Mouse (Mus musculus) layer of hippocampus, adult 18-20 months (tissue): Measurements from ENCODE around the gene Olfr10. TPM values are rescaled to one million over a fixed set of nuclear protein-coding genes. Genes with fewer than 3 reads are reported as not detected.
A peak's percentile ranks its signal among the peaks of the same experiment; 100 is the strongest.

Experiments used
- DNase-seq, 2 experiments: peaks; one replicate each; pipeline ENCODE4 v3.0.0; 2022; ENCODE audit warnings: low spot score in 2 of 2
- total RNA-seq, 2 experiments: library from RNA; stranded (reverse); gene quantifications; 2 replicates each; pipeline ENCODE4 v1.2.3; 2021

Olfr10 gene
- total RNA-seq, 2 experiments from 2014 or later: not detected

DNA sequence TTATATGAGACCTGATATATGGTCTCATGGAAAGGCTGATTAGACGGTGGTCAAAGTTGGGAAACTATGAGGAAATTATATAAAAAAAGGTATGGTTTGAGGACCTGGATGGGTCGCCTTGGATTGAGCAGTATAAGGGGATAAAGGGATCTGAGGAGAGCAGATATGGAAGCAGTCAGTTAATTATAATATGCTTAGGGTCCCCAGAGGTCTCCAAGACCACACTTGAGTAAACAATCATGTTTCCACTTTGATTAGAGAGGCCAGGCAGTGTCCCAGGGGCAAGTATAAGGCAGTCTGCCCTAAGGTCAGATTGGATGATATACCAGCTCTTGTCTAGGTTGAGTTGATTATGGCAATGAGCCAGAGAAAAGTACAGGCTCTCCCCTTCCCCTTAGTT is 17.9 kb downstream of the Olfr10 start, which contains the start of gene Olfr1391:
TSS of gene Olfr1391 (plus strand) at position 301 of the 400 bp plus-strand sequence.
- DNase-seq: no peak

DNA sequence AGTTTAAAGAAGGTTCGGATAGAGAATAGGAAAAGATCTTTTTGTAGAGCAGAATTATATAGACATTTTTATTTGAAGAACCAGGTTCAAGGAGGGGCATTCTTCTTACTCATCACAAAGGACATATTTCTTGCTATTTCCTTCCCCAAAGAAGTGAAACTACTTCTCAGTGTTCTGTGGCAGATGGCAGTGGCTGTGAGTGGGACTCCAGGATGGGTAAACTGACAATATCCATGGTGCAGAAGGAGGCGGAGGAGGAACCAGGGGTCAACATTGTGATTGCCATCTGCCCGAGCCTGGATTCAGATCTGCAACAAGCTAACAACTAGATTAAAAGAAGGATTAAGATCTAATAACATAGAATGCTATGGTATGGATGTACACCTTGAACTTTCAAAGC is 22.2 kb downstream of the Olfr10 start:
- DNase-seq: peak; percentile 8 to 17

DNA sequence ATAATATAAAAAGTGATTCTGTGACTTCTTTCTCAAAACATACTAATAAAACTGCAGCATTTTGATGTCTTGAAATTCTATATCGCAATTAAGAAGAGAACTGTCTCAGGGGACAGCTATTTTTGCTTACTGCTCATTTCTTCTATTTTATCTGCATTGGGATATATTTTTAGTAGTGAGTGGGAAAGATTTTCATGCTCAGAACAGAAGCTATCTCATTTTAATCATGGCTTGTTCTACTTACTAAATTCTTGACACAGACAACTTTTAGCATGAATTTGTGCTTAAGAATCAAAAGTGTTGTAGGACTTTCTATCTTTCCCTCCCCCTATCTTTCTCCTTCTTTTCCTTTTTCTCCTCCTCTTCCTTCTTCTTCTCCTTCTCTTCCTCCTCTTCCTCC is 25.1 kb downstream of the Olfr10 start:
- no peak for DNase-seq

DNA sequence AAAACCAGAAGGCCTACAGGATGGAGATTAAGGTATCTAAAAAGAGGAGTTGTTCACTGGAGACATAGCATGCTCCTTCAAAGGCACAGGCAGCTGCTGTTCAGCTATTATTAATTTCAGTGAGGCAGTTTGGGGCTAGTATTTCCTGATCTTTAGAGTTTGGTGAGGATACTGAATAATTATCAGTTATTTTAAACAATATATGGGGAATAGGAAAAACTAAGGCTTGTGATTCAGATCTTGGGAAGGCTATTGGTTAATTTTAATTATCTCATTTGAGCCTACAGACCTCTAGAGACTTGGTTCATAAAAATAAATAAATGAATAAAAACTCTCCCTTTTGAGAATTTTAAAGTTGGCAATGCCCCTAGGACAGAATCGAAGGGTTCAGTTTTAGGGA is 30.3 kb downstream of the Olfr10 start, which contains the start of gene Olfr1390:
TSS of gene Olfr1390 (plus strand) at position 301 of the 400 bp plus-strand sequence.
- no peak for DNase-seq

DNA sequence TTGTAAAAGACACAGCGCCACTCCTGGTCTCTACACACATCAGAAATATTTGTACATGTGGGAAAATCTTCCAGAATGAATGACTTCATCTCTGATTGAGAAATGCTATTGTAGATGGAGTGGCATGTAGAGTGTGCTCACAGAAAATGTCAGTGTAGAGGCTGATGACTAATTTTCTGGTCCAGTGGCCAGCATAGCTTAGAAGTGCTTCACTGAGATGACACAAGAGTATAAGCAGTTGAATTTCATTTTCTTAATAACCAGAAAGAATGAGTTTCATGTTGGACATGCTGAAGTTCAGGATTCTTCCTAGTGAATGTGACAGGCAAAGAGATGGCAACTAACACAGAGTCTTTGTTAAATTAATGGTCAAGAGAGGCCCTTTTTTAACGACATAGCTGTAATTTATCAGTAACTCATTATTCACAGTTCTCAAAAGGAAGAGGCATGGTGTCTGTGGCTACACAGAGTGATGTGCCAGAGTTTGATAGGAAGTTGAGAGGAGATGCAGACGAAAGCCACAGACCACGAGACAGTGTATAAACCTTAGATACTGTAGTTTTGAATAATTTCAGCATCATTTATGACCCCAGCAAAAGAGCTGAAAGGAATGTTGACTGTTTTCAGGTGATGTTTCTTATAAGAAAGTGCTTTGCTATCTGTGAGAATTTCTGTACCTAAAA is 32.8 kb downstream of the Olfr10 start:
- DNase-seq: no peak

Other genes starting within 250 kb of the Olfr10 start
- not detected for gene Tgtp2, start 240.5 kb upstream of the Olfr10 start, total RNA-seq
- gene Ifi47, start 228.2 kb upstream of the Olfr10 start, total RNA-seq: under 1 TPM; 0.40 to 0.51 TPM
- not detected for gene Olfr1396, start 189.9 kb upstream of the Olfr10 start, total RNA-seq
- gene Olfr1395, start 162.5 kb upstream of the Olfr10 start, total RNA-seq: not detected
- not detected for gene Olfr1394, start 150.4 kb upstream of the Olfr10 start, total RNA-seq
- not detected for gene Btnl9, start 117.6 kb upstream of the Olfr10 start, total RNA-seq
- 10 to 100 TPM; 48.6 to 49.6 TPM for gene Zfp62, start 101.4 kb upstream of the Olfr10 start, total RNA-seq
- 10 to 100 TPM; 56.0 to 60.7 TPM for gene Mgat1, start 60.5 kb upstream of the Olfr10 start, total RNA-seq
- gene Olfr1393, start 26.4 kb upstream of the Olfr10 start, total RNA-seq: not detected
- under 1 TPM in 1 of 2 experiments, not detected in 1; 0.10 TPM for gene Olfr1392, start 19.5 kb upstream of the Olfr10 start, total RNA-seq
- gene Olfr1391, start 18.0 kb downstream of the Olfr10 start, total RNA-seq: not detected
- gene Olfr1390, start 30.4 kb downstream of the Olfr10 start, total RNA-seq: not detected
- not detected for gene Olfr1389, start 118.3 kb downstream of the Olfr10 start, total RNA-seq
- gene Olfr1388, start 131.9 kb downstream of the Olfr10 start, total RNA-seq: under 1 TPM; 0.43 to 0.47 TPM
- gene Olfr1387, start 150.6 kb downstream of the Olfr10 start, total RNA-seq: not detected
- not detected for gene Olfr1386, start 160.3 kb downstream of the Olfr10 start, total RNA-seq
- gene Olfr1385, start 184.3 kb downstream of the Olfr10 start, total RNA-seq: not detected
- not detected for gene Olfr1384, start 202.0 kb downstream of the Olfr10 start, total RNA-seq
- gene Olfr1383, start 214.9 kb downstream of the Olfr10 start, total RNA-seq: under 1 TPM in 1 of 2 experiments, not detected in 1; 0.35 TPM
- gene Olfr1382, start 223.5 kb downstream of the Olfr10 start, total RNA-seq: not detected
- gene Olfr1381, start 238.7 kb downstream of the Olfr10 start, total RNA-seq: not detected